Mouse (Mus musculus) cerebellum, postnatal 14 days (tissue): ENCODE results near the gene Capn12.
"Not testable (repeated sequence)": the region's sequence is repeated elsewhere in the genome, so short reads cannot be mapped to it uniquely, and the experiment has no call there.

ENCODE experiments used
- DNase-seq, 2 experiments: peaks; one replicate each; pipeline ENCODE4 v3.0.0; 2021; ENCODE audit warnings: mixed read lengths in 2 of 2

The Capn12 gene

GRCm38 (mm10) chr7:28879606-28880005 is 1.6 kb upstream of the Capn12 start:
- DNase-seq: no peak

GRCm38 (mm10) chr7:28880554-28880953 is 668 bp upstream of the Capn12 start:
- peak in 1 of 2 experiments; percentile 9 for DNase-seq

GRCm38 (mm10) chr7:28883039-28883438 is 1.8 kb downstream of the Capn12 start:
- peak in 1 of 2 experiments; percentile 1 for DNase-seq

GRCm38 (mm10) chr7:28883704-28884103 is 2.5 kb downstream of the Capn12 start:
- not testable (repeated sequence) for DNase-seq

- no peak for DNase-seq
Observed at GRCm38 (mm10) chr7:28886486-28886885, 5.3 kb downstream of the Capn12 start.

- peak; percentile 51 to 69 for DNase-seq
Observed at GRCm38 (mm10) chr7:28888701-28889161, 7.5 kb downstream of the Capn12 start.

GRCm38 (mm10) chr7:28892601-28893000 is 11.4 kb downstream of the Capn12 start:
- DNase-seq: peak in 1 of 2 experiments; percentile 7

- peak; percentile 51 to 59 for DNase-seq
Observed at GRCm38 (mm10) chr7:28893643-28894265, 12.5 kb downstream of the Capn12 start.

- DNase-seq: peak in 1 of 2 experiments; percentile 2
Observed at GRCm38 (mm10) chr7:28894942-28895341, 13.7 kb downstream of the Capn12 start.

- no peak for DNase-seq
Observed at GRCm38 (mm10) chr7:28897661-28898060, 16.4 kb downstream of the Capn12 start.

GRCm38 (mm10) chr7:28899972-28900371 is 18.8 kb downstream of the Capn12 start:
- DNase-seq: no peak

GRCm38 (mm10) chr7:28901311-28902125 is 20.3 kb downstream of the Capn12 start:
- DNase-seq: no peak

- no peak for DNase-seq
Observed at GRCm38 (mm10) chr7:28902180-28902579, 21.0 kb downstream of the Capn12 start.

- peak in 1 of 2 experiments; percentile 30 for DNase-seq
Observed at GRCm38 (mm10) chr7:28902809-28903208, 21.6 kb downstream of the Capn12 start.

- DNase-seq: no peak
Observed at GRCm38 (mm10) chr7:28903778-28904177, 22.6 kb downstream of the Capn12 start.

GRCm38 (mm10) chr7:28907195-28907594 is 26.0 kb downstream of the Capn12 start:
- DNase-seq: no peak

- DNase-seq: no peak
Observed at GRCm38 (mm10) chr7:28911632-28912031, 30.4 kb downstream of the Capn12 start.

GRCm38 (mm10) chr7:28913171-28913570 is 31.9 kb downstream of the Capn12 start:
- DNase-seq: no peak

GRCm38 (mm10) chr7:28916491-28916890 is 35.3 kb downstream of the Capn12 start:
- no peak for DNase-seq

- peak; percentile 40 to 50 for DNase-seq
Observed at GRCm38 (mm10) chr7:28917503-28918426, 36.5 kb downstream of the Capn12 start.

- no peak for DNase-seq
Observed at GRCm38 (mm10) chr7:28918540-28918939, 37.3 kb downstream of the Capn12 start.

GRCm38 (mm10) chr7:28919815-28920214 is 38.6 kb downstream of the Capn12 start:
- DNase-seq: peak; percentile 66 to 77

GRCm38 (mm10) chr7:28921178-28921577 is 40.0 kb downstream of the Capn12 start:
- DNase-seq: no peak
